10 mouse cellular contexts compared by ENCODE assay signal in the genomic region with DNA sequence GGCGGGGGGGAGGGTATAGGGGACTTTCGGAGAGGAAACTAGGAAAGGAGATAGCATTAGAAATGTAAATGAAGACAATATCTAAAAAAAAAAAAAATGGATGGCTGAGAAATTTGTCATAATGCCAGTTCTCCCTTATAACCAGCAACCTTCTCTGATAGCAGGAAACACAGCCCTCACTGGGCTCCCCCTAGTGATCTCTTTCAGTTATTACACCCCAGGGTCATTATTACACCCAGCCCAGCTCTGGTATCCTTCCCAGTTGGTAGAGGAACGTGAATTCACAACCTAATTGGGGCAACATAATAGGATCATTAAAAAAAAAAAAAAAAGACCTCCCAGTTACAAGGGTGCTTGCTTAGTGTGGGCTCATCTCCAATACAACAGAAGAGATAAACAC. TPM values are rescaled to one million over a fixed set of nuclear protein-coding genes. Genes with fewer than 3 reads are reported as not detected.
DNase-seq lines count a peak whose midpoint lies in the region; TF ChIP-seq lines count a peak whose summit lies in the region.
"Had no signal": no experiment of that assay in that cellular context is flagged by ENCODE, and none has a peak within 500 bp of the region (broad histone marks: within the 10 kb centered on the region; RNA-seq: fewer than 3 reads in every experiment).

No protein-coding gene starts in this region.

- no peaks in the 10 kb centered on the region for H3K27me3 ChIP-seq in thymus, adult 2 months (ENCODE audit: control insufficient read depth, insufficient read depth, low read length)
- H3K27me3 ChIP-seq: lung, embryonic 15.5 days had no signal

- H3K27ac ChIP-seq in thymus, adult 2 months (ENCODE audit: control insufficient read depth, insufficient read depth, low read length), result no peak overlapping the region
- H3K27ac ChIP-seq: lung, embryonic 15.5 days had no signal

- no peak overlapping the region for H3K4me3 ChIP-seq in thymus, adult 2 months (ENCODE audit: control insufficient read depth, insufficient read depth, low read length)
- H3K4me3 ChIP-seq: erythroblast, embryonic 14.5 days; lung, embryonic 15.5 days had no signal

- H3K4me1 ChIP-seq in thymus, adult 2 months (replicated peaks; ENCODE audit: control insufficient read depth, insufficient read depth, low read length), result no peaks in the 10 kb centered on the region
- H3K4me1 ChIP-seq: lung, embryonic 15.5 days had no signal

- H3K36me3 ChIP-seq in thymus, adult 2 months (ENCODE audit: control insufficient read depth, insufficient read depth, low read length), result no peaks in the 10 kb centered on the region
- H3K36me3 ChIP-seq: lung, embryonic 15.5 days had no signal

- peak; percentile 25 for DNase-seq in cerebellum, adult 8-10 months
- DNase-seq in cerebellum, adult 11 months, result no peak
- DNase-seq in thymus, adult 2 months, result peak; percentile 13
- DNase-seq in thymus, postnatal 14 days, result no peak
- DNase-seq in hindlimb bud, embryonic 11.5 days (ENCODE audit: extremely low spot score, low read depth, low spot score), result peak; percentile 18
- peak; percentile 25 for DNase-seq in retina, adult 2 months (ENCODE audit: low read depth, low spot score)
- DNase-seq in ovary, postnatal 36 days (ENCODE audit: low spot score), result no peak
- DNase-seq in urinary bladder, adult 18-20 months (ENCODE audit: low spot score in 2 of 2), result no peak

- no peak for TF ChIP-seq CTCF in thymus, adult 2 months (IDR thresholded peaks at IDR 0.05; ENCODE audit: borderline replicate concordance, control insufficient read depth, extremely low read depth, insufficient read depth, low read length, poor library complexity)

- TF ChIP-seq POLR2A in thymus, adult 2 months (IDR thresholded peaks at IDR 0.05; ENCODE audit: control insufficient read depth, extremely low read depth, insufficient read depth, low read length, poor library complexity), result no peak

- 66% methylated on average over 3 of the region's 3 CpGs for WGBS in thymus, adult 2 months

RNA-seq across cellular contexts. Expression of gene D430019H16Rik, which starts 29.8 kb away (rescaled TPM):
- 1.1 and 1.2 TPM in 2 replicates for polyA plus RNA-seq in thymus, adult 2 months (2012; rRNA removed)
- polyA plus RNA-seq: erythroblast, embryonic 14.5 days had no signal

Comparison
In these comparisons a context has a peak if more than half of its experiments do, and no peak if none do; other contexts are left out.
1. DNase-seq: peak in cerebellum, adult 8-10 months (single experiment), thymus, adult 2 months (single experiment), hindlimb bud, embryonic 11.5 days (single experiment) and retina, adult 2 months (single experiment); none in cerebellum, adult 11 months (single experiment), thymus, postnatal 14 days (single experiment), ovary, postnatal 36 days (single experiment) and urinary bladder, adult 18-20 months (0 of 2).